Mouse (Mus musculus): ENCODE data around the gene Btg1-ps2. TPM values are rescaled to one million over a fixed set of nuclear protein-coding genes. Genes with fewer than 3 reads are reported as not detected.
"Not testable (repeated sequence)": the region's sequence is repeated elsewhere in the genome, so short reads cannot be mapped to it uniquely, and the experiment has no call there.

Gene Btg1-ps2
- not detected in 2 replicates for polyA plus RNA-seq (2012; ENCODE audit: insufficient read depth, insufficient read length, missing spikeins)

DNA sequence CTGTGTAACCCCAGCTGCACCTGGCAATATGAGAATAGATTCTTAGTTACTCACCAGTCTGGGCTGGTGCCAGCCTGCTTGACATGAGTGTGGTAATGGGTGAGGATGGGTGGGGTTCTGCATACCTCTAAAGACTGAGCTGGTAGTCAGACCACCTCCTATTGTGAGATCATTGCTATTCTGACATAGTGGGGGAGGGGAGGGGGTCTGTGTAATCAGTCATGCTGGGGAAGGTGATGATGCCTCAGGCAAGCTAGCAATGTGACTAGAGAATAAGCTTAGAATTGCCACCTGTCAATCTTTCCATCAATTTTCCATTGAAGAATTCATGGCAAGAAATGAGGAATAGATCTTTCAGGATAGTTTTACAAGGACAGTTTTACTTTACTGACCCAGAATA is at the start of gene Btg1-ps2:
Gene Btg1-ps2 (minus strand): TSS at position 101 of the 400 bp plus-strand sequence.
- H3K27ac ChIP-seq (replicated peaks; ENCODE audit: low read depth, low read length); H3K4me1 ChIP-seq (ENCODE audit: control insufficient read depth, insufficient read depth, insufficient read length, low read length); H3K4me3 ChIP-seq (ENCODE audit: insufficient read depth, low read depth, low read length): not testable (repeated sequence)

DNA sequence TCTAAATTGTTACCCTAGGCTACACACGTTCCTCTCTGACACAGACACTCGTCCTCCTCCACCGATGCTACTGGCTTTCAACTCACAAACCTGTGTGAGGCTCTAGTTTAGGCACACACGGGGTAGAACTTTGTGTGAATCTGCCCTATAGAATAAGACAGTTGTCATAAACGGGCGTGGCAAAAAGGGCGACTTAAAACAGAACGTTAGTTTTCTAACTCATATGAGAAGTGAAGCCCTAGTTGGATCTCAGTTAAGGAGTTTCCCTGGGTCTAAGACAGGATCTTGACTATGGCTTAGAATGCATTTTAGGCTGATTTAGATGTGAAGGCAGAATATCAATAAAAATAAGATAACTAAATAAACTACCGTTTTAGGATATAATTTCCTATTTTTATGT is 42.1 kb upstream of the Btg1-ps2 start, which contains the start of gene Rhox11:
Gene Rhox11 (minus strand): TSS at position 101 of the 400 bp plus-strand sequence.
- no peaks in the 10 kb centered on the region for H3K4me1 ChIP-seq (ENCODE audit: control insufficient read depth, insufficient read depth, insufficient read length, low read length)
- no peak within 1 kb of the TSS for H3K27ac ChIP-seq (replicated peaks; ENCODE audit: low read depth, low read length)
- H3K4me3 ChIP-seq (ENCODE audit: insufficient read depth, low read depth, low read length) = no peak within 1 kb of the TSS

DNA sequence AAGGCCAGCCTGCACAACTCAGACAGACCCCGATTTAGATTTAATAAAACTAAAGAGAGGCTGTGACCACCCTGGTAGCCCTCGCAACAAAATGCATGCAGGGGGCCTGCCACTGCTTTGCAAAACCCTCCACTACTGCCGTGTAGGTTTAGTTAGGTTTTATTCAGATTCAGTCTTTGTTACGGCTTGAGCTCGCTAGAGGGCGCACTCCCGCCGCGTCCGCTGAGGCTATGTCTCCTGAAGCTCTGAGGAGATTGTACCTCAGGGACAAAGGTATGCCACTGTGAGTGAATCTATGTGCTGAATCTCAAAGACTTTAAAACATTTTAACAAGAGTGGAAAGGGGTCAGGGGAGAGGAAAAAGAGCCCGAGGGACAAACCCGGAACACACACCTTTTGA is 41.3 kb upstream of the Btg1-ps2 start:
- H3K27ac ChIP-seq (replicated peaks; ENCODE audit: low read depth, low read length) = no peak overlapping the region
- no peak overlapping the region for H3K4me3 ChIP-seq (ENCODE audit: insufficient read depth, low read depth, low read length)
- no peaks in the 10 kb centered on the region for H3K4me1 ChIP-seq (ENCODE audit: control insufficient read depth, insufficient read depth, insufficient read length, low read length)

GRCm38 (mm10) chrX:38066175-38066574 is 23.3 kb upstream of the Btg1-ps2 start, which contains the start of gene Rhox10:
TSS of gene Rhox10 (plus strand) at chrX:38066475.
- Histone ChIP-seq H3K27ac (replicated peaks; ENCODE audit: low read depth, low read length) (no peak within 1 kb of the TSS), H3K4me1 (ENCODE audit: control insufficient read depth, insufficient read depth, insufficient read length, low read length) (no peaks in the 10 kb centered on the region), H3K4me3 (ENCODE audit: insufficient read depth, low read depth, low read length) (no peak within 1 kb of the TSS)

DNA sequence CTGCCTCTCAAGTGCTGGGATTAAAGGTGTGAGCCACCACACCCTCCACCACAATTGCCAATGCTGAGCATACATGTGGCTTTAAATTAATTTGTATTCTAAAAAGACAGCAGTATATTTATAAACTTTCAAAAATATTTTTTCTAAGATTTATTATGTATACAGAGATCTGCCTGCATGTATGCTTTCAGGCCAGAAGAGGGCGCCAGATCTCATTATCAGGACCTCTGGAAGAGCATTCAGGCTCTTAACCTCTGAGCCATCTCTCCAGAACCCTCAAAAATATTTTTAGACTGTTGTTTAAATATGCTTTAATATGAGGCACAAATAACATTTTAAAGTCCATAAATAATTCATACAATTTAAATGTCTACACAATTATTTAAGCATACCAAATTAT is 18.6 kb upstream of the Btg1-ps2 start:
- no peaks in the 10 kb centered on the region for H3K4me1 ChIP-seq (ENCODE audit: control insufficient read depth, insufficient read depth, insufficient read length, low read length)
- no peak overlapping the region for H3K4me3 ChIP-seq (ENCODE audit: insufficient read depth, low read depth, low read length)
- H3K27ac ChIP-seq (replicated peaks; ENCODE audit: low read depth, low read length) = no peak overlapping the region

GRCm38 (mm10) chrX:38039666-38040065 is 3.2 kb downstream of the Btg1-ps2 start:
- Histone ChIP-seq H3K4me3 (ENCODE audit: insufficient read depth, low read depth, low read length) (no peak overlapping the region), H3K4me1 (ENCODE audit: control insufficient read depth, insufficient read depth, insufficient read length, low read length) (no peaks in the 10 kb centered on the region), H3K27ac (replicated peaks; ENCODE audit: low read depth, low read length) (no peak overlapping the region)

- Histone ChIP-seq H3K27ac (replicated peaks; ENCODE audit: low read depth, low read length) (no peak overlapping the region), H3K4me1 (ENCODE audit: control insufficient read depth, insufficient read depth, insufficient read length, low read length) (no peaks in the 10 kb centered on the region), H3K4me3 (ENCODE audit: insufficient read depth, low read depth, low read length) (no peak overlapping the region)
Observed at GRCm38 (mm10) chrX:38033841-38034240, 9.1 kb downstream of the Btg1-ps2 start.

DNA sequence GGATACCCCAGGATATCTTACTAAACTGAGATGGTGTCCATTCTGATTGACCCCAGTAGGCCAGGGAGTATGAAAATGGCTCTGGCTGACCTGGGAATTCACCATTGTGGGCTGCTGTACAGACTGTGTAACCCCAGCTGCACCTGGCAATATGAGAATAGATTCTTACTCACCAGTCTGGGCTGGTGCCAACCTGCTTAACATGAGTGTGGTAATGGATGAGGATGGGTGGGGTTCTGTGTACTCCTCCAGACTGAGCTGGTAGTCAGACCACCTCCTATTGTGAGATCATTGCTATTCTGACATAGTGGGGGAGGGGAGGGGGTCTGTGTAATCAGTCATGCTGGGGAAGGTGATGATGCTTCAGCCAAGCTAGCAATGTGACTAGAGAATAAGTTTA is 24.3 kb downstream of the Btg1-ps2 start, which contains the start of gene Btg1-ps1:
Gene Btg1-ps1 (minus strand): TSS at position 219 of the 400 bp plus-strand sequence.
- H3K4me3 ChIP-seq (ENCODE audit: insufficient read depth, low read depth, low read length); H3K27ac ChIP-seq (replicated peaks; ENCODE audit: low read depth, low read length); H3K4me1 ChIP-seq (ENCODE audit: control insufficient read depth, insufficient read depth, insufficient read length, low read length): not testable (repeated sequence)

DNA sequence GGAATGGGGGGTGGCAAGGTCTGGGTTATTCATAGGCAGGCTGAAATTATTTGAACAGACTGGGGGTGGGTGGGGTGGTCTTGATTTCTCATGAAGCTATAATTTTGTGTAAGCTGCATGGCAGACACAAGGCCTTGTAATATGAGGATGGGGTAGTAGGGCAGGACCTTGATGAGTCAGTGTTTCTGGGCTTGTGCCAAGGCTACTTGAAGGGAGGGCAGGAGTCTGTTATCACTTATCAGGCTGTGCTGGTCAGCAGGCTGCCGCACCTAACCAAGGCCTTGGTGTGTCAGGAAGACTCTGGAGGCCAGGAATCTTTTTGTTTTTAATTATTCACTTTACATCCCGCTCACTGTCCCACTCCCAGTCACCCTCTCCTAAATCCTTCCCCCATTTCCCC is 34.2 kb downstream of the Btg1-ps2 start:
- Histone ChIP-seq H3K4me1 (ENCODE audit: control insufficient read depth, insufficient read depth, insufficient read length, low read length) (no peaks in the 10 kb centered on the region), H3K27ac (replicated peaks; ENCODE audit: low read depth, low read length) (no peak overlapping the region), H3K4me3 (ENCODE audit: insufficient read depth, low read depth, low read length) (no peak overlapping the region)

Other genes with a start within 250 kb of the Btg1-ps2 start
- not detected in 2 replicates for gene Rhox5, start 238.3 kb downstream of the Btg1-ps2 start, polyA plus RNA-seq (2012; ENCODE audit: insufficient read depth, insufficient read length, missing spikeins)
- gene Rhox6, start 216.2 kb downstream of the Btg1-ps2 start, polyA plus RNA-seq (2012; ENCODE audit: insufficient read depth, insufficient read length, missing spikeins) = not detected in 2 replicates
- gene Rhox7a, start 211.4 kb downstream of the Btg1-ps2 start, polyA plus RNA-seq (2012; ENCODE audit: insufficient read depth, insufficient read length, missing spikeins) = not detected in 2 replicates
- not detected in 2 replicates for gene Rhox8, start 164.2 kb downstream of the Btg1-ps2 start, polyA plus RNA-seq (2012; ENCODE audit: insufficient read depth, insufficient read length, missing spikeins)
- not detected in 2 replicates for gene Rhox7b, start 145.9 kb downstream of the Btg1-ps2 start, polyA plus RNA-seq (2012; ENCODE audit: insufficient read depth, insufficient read length, missing spikeins)
- gene Rhox9, start 141.3 kb downstream of the Btg1-ps2 start, polyA plus RNA-seq (2012; ENCODE audit: insufficient read depth, insufficient read length, missing spikeins) = not detected in 2 replicates
- not detected in 2 replicates for gene Btg1-ps1, start 24.3 kb downstream of the Btg1-ps2 start, polyA plus RNA-seq (2012; ENCODE audit: insufficient read depth, insufficient read length, missing spikeins)
- not detected in 2 replicates for gene Rhox10, start 23.4 kb upstream of the Btg1-ps2 start, polyA plus RNA-seq (2012; ENCODE audit: insufficient read depth, insufficient read length, missing spikeins)
- gene Rhox11, start 42.0 kb upstream of the Btg1-ps2 start, polyA plus RNA-seq (2012; ENCODE audit: insufficient read depth, insufficient read length, missing spikeins) = not detected in 2 replicates
- gene Rhox12, start 67.8 kb upstream of the Btg1-ps2 start, polyA plus RNA-seq (2012; ENCODE audit: insufficient read depth, insufficient read length, missing spikeins) = not detected in 2 replicates
- gene Rhox13, start 78.1 kb upstream of the Btg1-ps2 start, polyA plus RNA-seq (2012; ENCODE audit: insufficient read depth, insufficient read length, missing spikeins) = not detected in 2 replicates
- 9.1 and 10.9 TPM in 2 replicates for gene Zbtb33, start 146.7 kb upstream of the Btg1-ps2 start, polyA plus RNA-seq (2012; ENCODE audit: insufficient read depth, insufficient read length, missing spikeins)
- gene Tmem255a, start 209.3 kb upstream of the Btg1-ps2 start, polyA plus RNA-seq (2012; ENCODE audit: insufficient read depth, insufficient read length, missing spikeins) = 0.88 TPM in 1 of 2 replicates, not detected in the other

Measured in brown adipose tissue, adult 24 weeks (tissue).